Mouse (Mus musculus) right cerebral cortex, postnatal 10 days (tissue): ENCODE measurements around the gene Mgme1.

Experiments
- DNase-seq, 2 experiments: peaks; one replicate each; pipeline ENCODE4 v3.0.0; 2021; ENCODE audit warnings: low spot score in 2 of 2

Gene Mgme1

GRCm38 (mm10) chr2:144270507-144271420 lies at the start of gene Mgme1, which contains the start of gene Snx5:
Gene Mgme1 (plus strand): TSS chr2:144270663.
Gene Snx5 (minus strand): TSS chr2:144270906.
- peak; percentile 97 for DNase-seq

- DNase-seq = no peak
Observed at GRCm38 (mm10) chr2:144224351-144224750, 46.1 kb upstream of the Mgme1 start.

GRCm38 (mm10) chr2:144226906-144227586 lies 43.4 kb upstream of the Mgme1 start:
- no peak for DNase-seq

- no peak for DNase-seq
Observed at GRCm38 (mm10) chr2:144228521-144229346, 41.7 kb upstream of the Mgme1 start.

GRCm38 (mm10) chr2:144229647-144230046 lies 40.8 kb upstream of the Mgme1 start:
- DNase-seq = no peak

- DNase-seq = no peak
Observed at GRCm38 (mm10) chr2:144230498-144230897, 40.0 kb upstream of the Mgme1 start.

GRCm38 (mm10) chr2:144231115-144231514 lies 39.3 kb upstream of the Mgme1 start:
- no peak for DNase-seq

- no peak for DNase-seq
Observed at GRCm38 (mm10) chr2:144233534-144233933, 36.9 kb upstream of the Mgme1 start.

GRCm38 (mm10) chr2:144235776-144236175 lies 34.7 kb upstream of the Mgme1 start:
- DNase-seq = no peak

- no peak for DNase-seq
Observed at GRCm38 (mm10) chr2:144236791-144237584, 33.5 kb upstream of the Mgme1 start.

GRCm38 (mm10) chr2:144238341-144238740 lies 32.1 kb upstream of the Mgme1 start:
- no peak for DNase-seq

GRCm38 (mm10) chr2:144239318-144239717 lies 31.1 kb upstream of the Mgme1 start:
- DNase-seq = no peak

GRCm38 (mm10) chr2:144240095-144240899 lies 30.2 kb upstream of the Mgme1 start:
- DNase-seq = no peak

GRCm38 (mm10) chr2:144245464-144245863 lies 25.0 kb upstream of the Mgme1 start:
- peak; percentile 38 to 60 for DNase-seq

GRCm38 (mm10) chr2:144246270-144246669 lies 24.2 kb upstream of the Mgme1 start:
- DNase-seq = no peak

- peak; percentile 42 to 53 for DNase-seq
Observed at GRCm38 (mm10) chr2:144247337-144247978, 23.0 kb upstream of the Mgme1 start.

GRCm38 (mm10) chr2:144248613-144249376 lies 21.7 kb upstream of the Mgme1 start:
- no peak for DNase-seq

- no peak for DNase-seq
Observed at GRCm38 (mm10) chr2:144250111-144250510, 20.4 kb upstream of the Mgme1 start.

GRCm38 (mm10) chr2:144262837-144263236 lies 7.6 kb upstream of the Mgme1 start:
- no peak for DNase-seq
